Mouse (Mus musculus) forebrain, embryonic 16.5 days (tissue): ENCODE measurements around the gene Faf1. TPM values are rescaled to one million over a fixed set of nuclear protein-coding genes. Genes with fewer than 3 reads are reported as not detected.

Experiments used
- ATAC-seq: fragments of 200-750 bp; cut with Nextera tagmentation; 2 replicates; pipeline ENCODE4 v1.8.0; 2017; ENCODE audit warnings: mild to moderate bottlenecking, moderate library complexity
- H3K27ac ChIP-seq: fragments of 300-500 bp; sonication (generic); 2 replicates; pipeline ENCODE4 v1.5.1; 2014; ENCODE audit warnings: low read length, control low read depth
- H3K27me3 ChIP-seq: fragments of 300-500 bp; sonication (generic); replicated peaks from 2 replicates; pipeline ENCODE4 v1.6.1; 2014; ENCODE audit warnings: low read length; ENCODE audit not compliant: control insufficient read depth, insufficient read depth
- H3K36me3 ChIP-seq: fragments of 300-500 bp; sonication (generic); 2 replicates; pipeline ENCODE4 v1.6.1; 2014; ENCODE audit not compliant: control insufficient read depth, insufficient read depth
- H3K4me1 ChIP-seq: fragments of 300-500 bp; sonication (generic); replicated peaks from 2 replicates; pipeline ENCODE4 v1.6.1; 2014; ENCODE audit warnings: low read length; ENCODE audit not compliant: control insufficient read depth, insufficient read depth
- H3K4me2 ChIP-seq: fragments of 300-500 bp; sonication (generic); 2 replicates; pipeline ENCODE4 v1.6.1; 2014; ENCODE audit warnings: mild to moderate bottlenecking, low read length, control low read depth
- H3K4me3 ChIP-seq: fragments of 300-500 bp; sonication (generic); replicated peaks from 2 replicates; pipeline ENCODE4 v1.5.1; 2014; ENCODE audit warnings: mild to moderate bottlenecking, low read length, control low read depth
- H3K9ac ChIP-seq: fragments of 300-500 bp; sonication (generic); replicated peaks from 2 replicates; pipeline ENCODE4 v1.6.1; 2014; ENCODE audit warnings: low read depth, low read length, control low read depth
- H3K9me3 ChIP-seq: fragments of 300-500 bp; sonication (generic); 2 replicates; pipeline ENCODE4 v1.6.1; 2016; ENCODE audit warnings: low read length; ENCODE audit not compliant: control insufficient read depth
- WGBS: fragments of 180-500 bp; shearing (Covaris S2); extraction: QIAGEN DNeasy Blood & Tissue Kit; methylation state at CpG from one replicate; pipeline ENCODE4 v1.1.7; 2014; 5-methylcytosine and 5-hydroxymethylcytosine counted together
- polyA plus RNA-seq: library from polyadenylated mRNA; unstranded; fragments of >200 nt; fragmentation: Nextera tagmentation; extraction: Ambion mirVana; gene quantifications from 2 replicates; pipeline ENCODE4 v1.2.1, GENCODE M21; 2015

Faf1 gene
- polyA plus RNA-seq, 1 experiment from 2014 or later, result 28.3 TPM

- WGBS, result 95% methylated on average over 3 of the region's 3 CpGs
- no peak overlapping the region for H3K9ac ChIP-seq
- ATAC-seq, result no peak
Observed at GRCm38 (mm10) chr4:109904487-109904886, 228.1 kb downstream of the Faf1 start.

GRCm38 (mm10) chr4:109929058-109929457 lies 252.7 kb downstream of the Faf1 start:
- no peak for ATAC-seq
- no peaks in the 10 kb centered on the region for H3K9me3 ChIP-seq
- no peak overlapping the region for H3K27ac ChIP-seq
- no peaks in the 10 kb centered on the region for H3K4me1 ChIP-seq
- H3K4me3 ChIP-seq, result no peak overlapping the region
- no peaks in the 10 kb centered on the region for H3K36me3 ChIP-seq
- WGBS, result 82% methylated on average over 1 of the region's 1 CpGs
- no peaks in the 10 kb centered on the region for H3K27me3 ChIP-seq
- H3K4me2 ChIP-seq, result no peak overlapping the region
- no peak overlapping the region for H3K9ac ChIP-seq

More at GRCm38 (mm10) chr4:109904487-109904886, 228.1 kb downstream of the Faf1 start:
- Histone ChIP-seq H3K27me3 (no peaks in the 10 kb centered on the region), H3K4me2 (no peak overlapping the region), H3K36me3 (no peaks in the 10 kb centered on the region), H3K4me1 (no peaks in the 10 kb centered on the region), H3K27ac (no peak overlapping the region), H3K4me3 (no peak overlapping the region), H3K9me3 (no peaks in the 10 kb centered on the region)

- Histone ChIP-seq H3K27me3 (no peaks in the 10 kb centered on the region), H3K36me3 (0 out of 2 replicates have a peak, but pooled peaks cover 2% of the 10 kb centered on the region), H3K27ac (no peak overlapping the region), H3K9me3 (no peaks in the 10 kb centered on the region), H3K4me2 (no peak overlapping the region), H3K9ac (no peak overlapping the region), H3K4me3 (no peak overlapping the region), H3K4me1 (no peaks in the 10 kb centered on the region)
- 95% methylated on average over 1 of the region's 1 CpGs for WGBS
- no peak for ATAC-seq
Observed at GRCm38 (mm10) chr4:109930445-109930844, 254.1 kb downstream of the Faf1 start.

GRCm38 (mm10) chr4:109930935-109931334 lies 254.5 kb downstream of the Faf1 start:
- Histone ChIP-seq H3K4me3 (no peak overlapping the region), H3K27me3 (no peaks in the 10 kb centered on the region), H3K4me2 (no peak overlapping the region), H3K9ac (no peak overlapping the region), H3K36me3 (0 out of 2 replicates have a peak, but pooled peaks cover 4% of the 10 kb centered on the region), H3K4me1 (no peaks in the 10 kb centered on the region), H3K27ac (no peak overlapping the region), H3K9me3 (no peaks in the 10 kb centered on the region)
- WGBS, result 79% methylated on average over 1 of the region's 1 CpGs
- no peak for ATAC-seq

- H3K4me3 ChIP-seq, result no peak overlapping the region
- no peaks in the 10 kb centered on the region for H3K9me3 ChIP-seq
- no peak for ATAC-seq
Observed at GRCm38 (mm10) chr4:109936557-109936956, 260.2 kb downstream of the Faf1 start.

GRCm38 (mm10) chr4:109939291-109939690 lies 262.9 kb downstream of the Faf1 start:
- Histone ChIP-seq H3K4me3 (no peak overlapping the region), H3K27me3 (no peaks in the 10 kb centered on the region), H3K27ac (no peak overlapping the region), H3K4me2 (no peak overlapping the region), H3K9me3 (no peaks in the 10 kb centered on the region), H3K9ac (no peak overlapping the region), H3K4me1 (no peaks in the 10 kb centered on the region), H3K36me3 (0 out of 2 replicates have a peak, but pooled peaks cover 4% of the 10 kb centered on the region)
- ATAC-seq, result 0 out of 2 replicates have a peak, but pooled peaks have one; percentile 31

More at GRCm38 (mm10) chr4:109936557-109936956, 260.2 kb downstream of the Faf1 start:
- Histone ChIP-seq H3K9ac (no peak overlapping the region), H3K36me3 (0 out of 2 replicates have a peak, but pooled peaks cover 4% of the 10 kb centered on the region), H3K27me3 (no peaks in the 10 kb centered on the region), H3K4me2 (no peak overlapping the region), H3K4me1 (no peaks in the 10 kb centered on the region), H3K27ac (no peak overlapping the region)
- WGBS, result 97% methylated on average over 3 of the region's 3 CpGs

GRCm38 (mm10) chr4:109945554-109945953 lies 269.2 kb downstream of the Faf1 start:
- no peak overlapping the region for H3K27ac ChIP-seq
- H3K4me1 ChIP-seq, result no peaks in the 10 kb centered on the region
- H3K9ac ChIP-seq, result no peak overlapping the region
- no peak overlapping the region for H3K4me3 ChIP-seq
- WGBS, result 93% methylated on average over 1 of the region's 1 CpGs
- H3K4me2 ChIP-seq, result no peak overlapping the region
- ATAC-seq, result no peak
- no peaks in the 10 kb centered on the region for H3K9me3 ChIP-seq
- H3K36me3 ChIP-seq, result no peaks in the 10 kb centered on the region
- H3K27me3 ChIP-seq, result no peaks in the 10 kb centered on the region

GRCm38 (mm10) chr4:109949307-109949706 lies 272.9 kb downstream of the Faf1 start:
- 97% methylated on average over 3 of the region's 3 CpGs for WGBS

GRCm38 (mm10) chr4:109953509-109953908 lies 277.1 kb downstream of the Faf1 start:
- ATAC-seq, result no peak
- H3K4me3 ChIP-seq, result no peak overlapping the region
- WGBS, result 80% methylated on average over 1 of the region's 1 CpGs
- no peaks in the 10 kb centered on the region for H3K36me3 ChIP-seq
- no peaks in the 10 kb centered on the region for H3K27me3 ChIP-seq
- H3K9ac ChIP-seq, result no peak overlapping the region
- H3K4me1 ChIP-seq, result no peaks in the 10 kb centered on the region
- no peak overlapping the region for H3K4me2 ChIP-seq
- H3K9me3 ChIP-seq, result no peaks in the 10 kb centered on the region
- H3K27ac ChIP-seq, result no peak overlapping the region

More at GRCm38 (mm10) chr4:109949307-109949706, 272.9 kb downstream of the Faf1 start:
- H3K4me3 ChIP-seq, result no peak overlapping the region
- H3K36me3 ChIP-seq, result no peaks in the 10 kb centered on the region
- H3K9me3 ChIP-seq, result no peaks in the 10 kb centered on the region
- no peak overlapping the region for H3K27ac ChIP-seq
- no peaks in the 10 kb centered on the region for H3K4me1 ChIP-seq
- ATAC-seq, result no peak
- no peak overlapping the region for H3K9ac ChIP-seq
- no peak overlapping the region for H3K4me2 ChIP-seq
- no peaks in the 10 kb centered on the region for H3K27me3 ChIP-seq
